Mouse (Mus musculus) gastrocnemius, postnatal 10 days (tissue): ENCODE data around the gene Il27. TPM values are rescaled to one million over a fixed set of nuclear protein-coding genes. Genes with fewer than 3 reads are reported as not detected.

ENCODE experiments used
- microRNA-seq, 2 experiments: library from miRNA; unstranded; fragments of <30 nt; microRNA quantifications; one replicate each; pipeline ENCODE4 v1.2.0; 2021
- total RNA-seq, 2 experiments: library from RNA; stranded (reverse); gene quantifications; 2 replicates each; pipeline ENCODE4 v1.2.3; 2021

The Il27 gene
- total RNA-seq, 2 experiments from 2014 or later, result not detected

Small RNA genes within 50 kb of the gene (microRNA-seq; reads per million reads assigned to microRNA genes)
- gene Mir7059, result 0.50 to 0.95 reads per million in 2 experiments

Other genes starting within 250 kb of the Il27 start
- gene Lat, start 225.4 kb downstream of the Il27 start, total RNA-seq, result 1 to 10 TPM in 1 of 2 experiments, under 1 TPM in 1; 0.42 to 1.1 TPM
- gene Spns1, start 217.5 kb downstream of the Il27 start, total RNA-seq, result 10 to 100 TPM; 25.1 to 28.0 TPM
- 1 to 10 TPM; 3.1 to 3.2 TPM for gene Nfatc2ip, start 198.2 kb downstream of the Il27 start, total RNA-seq
- gene Cd19, start 180.1 kb downstream of the Il27 start, total RNA-seq, result under 1 TPM; 0.35 to 0.72 TPM
- 10 to 100 TPM; 11.4 to 15.2 TPM for gene Rabep2, start 166.2 kb downstream of the Il27 start, total RNA-seq
- gene Atp2a1, start 131.8 kb downstream of the Il27 start, total RNA-seq, result over 10,000 TPM; 11,325 to 12,607 TPM
- 10 to 100 TPM; 52.0 to 53.7 TPM for gene Sh2b1, start 119.5 kb downstream of the Il27 start, total RNA-seq
- 100 to 1,000 TPM in 1 of 2 experiments, 10 to 100 TPM in 1; 99.0 to 114 TPM for gene Tufm, start 107.6 kb downstream of the Il27 start, total RNA-seq
- gene Atxn2l, start 91.5 kb downstream of the Il27 start, total RNA-seq, result 10 to 100 TPM; 33.6 to 45.6 TPM
- gene Eif3c, start 28.5 kb downstream of the Il27 start, total RNA-seq, result 100 to 1,000 TPM; 147 to 153 TPM
- gene Apobr, start 10.0 kb downstream of the Il27 start, total RNA-seq, result 1 to 10 TPM in 1 of 2 experiments, under 1 TPM in 1; 0.59 to 1.0 TPM
- gene Cln3, start 9.1 kb downstream of the Il27 start, total RNA-seq, result 10 to 100 TPM in 1 of 2 experiments, 1 to 10 TPM in 1; 6.3 to 14.3 TPM
- gene Nupr1, start 35.9 kb upstream of the Il27 start, total RNA-seq, result 10 to 100 TPM; 19.0 to 25.3 TPM
- 10 to 100 TPM; 21.9 to 22.9 TPM for gene Sgf29, start 54.4 kb upstream of the Il27 start, total RNA-seq
- 10 to 100 TPM; 13.8 to 24.7 TPM for gene Sult1a1, start 81.5 kb upstream of the Il27 start, total RNA-seq
- gene Bola2, start 100.5 kb upstream of the Il27 start, total RNA-seq, result 10 to 100 TPM; 53.6 to 54.4 TPM
- gene Slx1b, start 100.8 kb upstream of the Il27 start, total RNA-seq, result 1 to 10 TPM; 4.2 to 6.1 TPM
- gene Coro1a, start 112.8 kb upstream of the Il27 start, total RNA-seq, result 1 to 10 TPM; 5.0 to 7.0 TPM
- gene Mapk3, start 164.7 kb upstream of the Il27 start, total RNA-seq, result 10 to 100 TPM; 43.7 to 54.7 TPM
- gene Gdpd3, start 171.4 kb upstream of the Il27 start, total RNA-seq, result 1 to 10 TPM; 1.0 to 4.0 TPM
- gene Ypel3, start 182.0 kb upstream of the Il27 start, total RNA-seq, result 10 to 100 TPM; 56.3 to 62.9 TPM
- under 1 TPM; 0.38 to 0.75 TPM for gene Tbx6, start 186.5 kb upstream of the Il27 start, total RNA-seq
- 10 to 100 TPM; 44.2 to 48.8 TPM for gene Ppp4c, start 197.6 kb upstream of the Il27 start, total RNA-seq
- gene Fam57b, start 202.7 kb upstream of the Il27 start, total RNA-seq, result 10 to 100 TPM; 10.3 to 10.5 TPM
- not detected for gene 4930451I11Rik, start 236.7 kb upstream of the Il27 start, total RNA-seq